Mouse (Mus musculus): ENCODE data around the gene Sik3. TPM values are rescaled to one million over a fixed set of nuclear protein-coding genes. Genes with fewer than 3 reads are reported as not detected.

Sik3 gene
- polyA plus RNA-seq, 1 experiment from 2014 or later: 8.9 TPM

GRCm38 (mm10) chr9:46111334-46111733 lies 98.7 kb downstream of the Sik3 start:
- Histone ChIP-seq H3K27me3 (replicated peaks; ENCODE audit: insufficient read depth, low read length) (no peaks in the 10 kb centered on the region), H3K27ac (ENCODE audit: low read length) (0 out of 2 replicates have a peak overlapping the region, but pooled peaks have one; percentile 51), H3K4me1 (ENCODE audit: insufficient read depth, low read depth, low read length) (peaks cover 11% of the 10 kb centered on the region; the same call in 1 of the 2 replicates), H3K4me3 (ENCODE audit: low read depth, low read length) (no peak overlapping the region), H3K9me3 (ENCODE audit: low read length) (no peaks in the 10 kb centered on the region), H3K36me3 (ENCODE audit: insufficient read depth, low read length) (no peaks in the 10 kb centered on the region), H3K9ac (replicated peaks; ENCODE audit: low read depth) (no peak overlapping the region), H3K4me2 (replicated peaks; ENCODE audit: low read depth, low read length) (no peak overlapping the region)
- TF ChIP-seq CTCF (IDR thresholded peaks at IDR 0.05) (no peak), EP300 (IDR thresholded peaks at IDR 0.05) (no peak)
- no peak for DNase-seq (ENCODE audit: low spot score)
- ATAC-seq: no peak

GRCm38 (mm10) chr9:46112246-46112645 lies 99.6 kb downstream of the Sik3 start:
- Histone ChIP-seq H3K4me2 (replicated peaks; ENCODE audit: low read depth, low read length) (no peak overlapping the region), H3K9me3 (ENCODE audit: low read length) (no peaks in the 10 kb centered on the region), H3K9ac (replicated peaks; ENCODE audit: low read depth) (no peak overlapping the region), H3K4me3 (ENCODE audit: low read depth, low read length) (no peak overlapping the region), H3K27me3 (replicated peaks; ENCODE audit: insufficient read depth, low read length) (no peaks in the 10 kb centered on the region), H3K27ac (ENCODE audit: low read length) (peak overlapping the region; percentile 7), H3K36me3 (ENCODE audit: insufficient read depth, low read length) (no peaks in the 10 kb centered on the region), H3K4me1 (ENCODE audit: insufficient read depth, low read depth, low read length) (peaks cover 11% of the 10 kb centered on the region; the same call in 1 of the 2 replicates)
- DNase-seq (ENCODE audit: low spot score) (peak; percentile 88), ATAC-seq (peak; percentile 85)
- 7% methylated on average over 5 of the region's 5 CpGs for WGBS
- TF ChIP-seq CTCF (IDR thresholded peaks at IDR 0.05) (no peak), EP300 (IDR thresholded peaks at IDR 0.05) (0 out of 2 replicates have a peak, but pooled peaks have one; percentile 49)

- H3K36me3 ChIP-seq (ENCODE audit: insufficient read depth, low read length): no peaks in the 10 kb centered on the region
- H3K9ac ChIP-seq (replicated peaks; ENCODE audit: low read depth): no peak overlapping the region
- no peak for ATAC-seq
- no peak overlapping the region for H3K27ac ChIP-seq (ENCODE audit: low read length)
- 87% methylated on average over 8 of the region's 8 CpGs for WGBS
- no peak overlapping the region for H3K4me2 ChIP-seq (replicated peaks; ENCODE audit: low read depth, low read length)
- no peaks in the 10 kb centered on the region for H3K9me3 ChIP-seq (ENCODE audit: low read length)
- H3K27me3 ChIP-seq (replicated peaks; ENCODE audit: insufficient read depth, low read length): no peaks in the 10 kb centered on the region
- no peak for TF ChIP-seq CTCF (IDR thresholded peaks at IDR 0.05)
- TF ChIP-seq EP300 (IDR thresholded peaks at IDR 0.05): no peak
- H3K4me3 ChIP-seq (ENCODE audit: low read depth, low read length): no peak overlapping the region
- DNase-seq (ENCODE audit: low spot score): no peak
- peaks cover 15% of the 10 kb centered on the region for H3K4me1 ChIP-seq (ENCODE audit: insufficient read depth, low read depth, low read length)
Measured at GRCm38 (mm10) chr9:46118844-46119385, 106.3 kb downstream of the Sik3 start.

- peak overlapping the region; percentile 71 for H3K27ac ChIP-seq (ENCODE audit: low read length)
- no peak overlapping the region for H3K9ac ChIP-seq (replicated peaks; ENCODE audit: low read depth)
- H3K9me3 ChIP-seq (ENCODE audit: low read length): no peaks in the 10 kb centered on the region
- no peak overlapping the region for H3K4me3 ChIP-seq (ENCODE audit: low read depth, low read length)
- TF ChIP-seq EP300 (IDR thresholded peaks at IDR 0.05) (peak; percentile 72), CTCF (IDR thresholded peaks at IDR 0.05) (no peak; the same call in 1 of the 2 replicates)
- no peaks in the 10 kb centered on the region for H3K36me3 ChIP-seq (ENCODE audit: insufficient read depth, low read length)
- peaks cover 15% of the 10 kb centered on the region for H3K4me1 ChIP-seq (ENCODE audit: insufficient read depth, low read depth, low read length)
- H3K4me2 ChIP-seq (replicated peaks; ENCODE audit: low read depth, low read length): no peak overlapping the region
- H3K27me3 ChIP-seq (replicated peaks; ENCODE audit: insufficient read depth, low read length): no peaks in the 10 kb centered on the region
- DNase-seq (ENCODE audit: low spot score): peak; percentile 97
- peak; percentile 97 for ATAC-seq
- 9% methylated on average over 6 of the region's 6 CpGs for WGBS
Measured at GRCm38 (mm10) chr9:46119943-46120441, 107.4 kb downstream of the Sik3 start.

GRCm38 (mm10) chr9:46120468-46121253 lies 108.0 kb downstream of the Sik3 start:
- ATAC-seq (no peak), DNase-seq (ENCODE audit: low spot score) (no peak)
- WGBS: 74% methylated on average over 6 of the region's 6 CpGs
- Histone ChIP-seq H3K9me3 (ENCODE audit: low read length) (no peaks in the 10 kb centered on the region), H3K27ac (ENCODE audit: low read length) (peak overlapping the region; percentile 71), H3K4me2 (replicated peaks; ENCODE audit: low read depth, low read length) (no peak overlapping the region), H3K4me1 (ENCODE audit: insufficient read depth, low read depth, low read length) (peaks cover 15% of the 10 kb centered on the region), H3K4me3 (ENCODE audit: low read depth, low read length) (no peak overlapping the region), H3K27me3 (replicated peaks; ENCODE audit: insufficient read depth, low read length) (no peaks in the 10 kb centered on the region), H3K9ac (replicated peaks; ENCODE audit: low read depth) (no peak overlapping the region), H3K36me3 (ENCODE audit: insufficient read depth, low read length) (no peaks in the 10 kb centered on the region)
- TF ChIP-seq CTCF (IDR thresholded peaks at IDR 0.05): no peak
- no peak for TF ChIP-seq EP300 (IDR thresholded peaks at IDR 0.05)

- Histone ChIP-seq H3K27ac (ENCODE audit: low read length) (peak overlapping the region; percentile 43; the same call in 1 of the 2 replicates), H3K4me3 (ENCODE audit: low read depth, low read length) (no peak overlapping the region), H3K36me3 (ENCODE audit: insufficient read depth, low read length) (0 out of 2 replicates have a peak, but pooled peaks cover 2% of the 10 kb centered on the region), H3K27me3 (replicated peaks; ENCODE audit: insufficient read depth, low read length) (no peaks in the 10 kb centered on the region), H3K9me3 (ENCODE audit: low read length) (no peaks in the 10 kb centered on the region), H3K9ac (replicated peaks; ENCODE audit: low read depth) (no peak overlapping the region), H3K4me2 (replicated peaks; ENCODE audit: low read depth, low read length) (no peak overlapping the region), H3K4me1 (ENCODE audit: insufficient read depth, low read depth, low read length) (peaks cover 15% of the 10 kb centered on the region)
- ATAC-seq (no peak), DNase-seq (ENCODE audit: low spot score) (peak; percentile 43)
- TF ChIP-seq EP300 (IDR thresholded peaks at IDR 0.05): no peak
- TF ChIP-seq CTCF (IDR thresholded peaks at IDR 0.05): no peak
- 51% methylated on average over 4 of the region's 4 CpGs for WGBS
Measured at GRCm38 (mm10) chr9:46121486-46121885, 108.9 kb downstream of the Sik3 start.

Measured in lung, postnatal 0 days (tissue).